Mouse (Mus musculus) liver, adult (tissue): ENCODE measurements around the gene Cdk1.

ENCODE experiments used
- GATA4 ChIP-seq: IDR thresholded peaks from 2 replicates; pipeline ENCODE4 v1.6.1; 2014; ENCODE audit warnings: mild to moderate bottlenecking, low read length; ENCODE audit not compliant: insufficient replicate concordance

Gene Cdk1

DNA sequence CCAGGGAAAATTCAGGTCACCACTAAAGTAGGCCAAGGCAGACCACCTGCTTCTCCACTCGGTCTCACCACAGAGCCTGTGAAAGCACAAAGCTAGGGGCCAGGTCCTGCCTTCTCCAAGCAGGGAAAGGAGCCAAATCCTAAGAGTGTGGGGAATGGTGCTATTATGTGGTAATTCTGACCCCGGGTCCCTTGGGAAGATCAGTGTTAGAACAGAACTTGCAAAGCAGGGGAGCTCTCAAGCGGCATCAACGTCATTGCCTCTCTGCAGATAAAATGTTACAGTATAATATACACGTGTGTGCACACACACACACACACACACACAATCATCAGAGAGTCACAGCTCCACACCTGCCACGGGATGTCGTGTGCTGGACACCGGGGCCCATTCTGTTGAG lies 62.0 kb downstream of the Cdk1 start:
- no peak for TF ChIP-seq GATA4

DNA sequence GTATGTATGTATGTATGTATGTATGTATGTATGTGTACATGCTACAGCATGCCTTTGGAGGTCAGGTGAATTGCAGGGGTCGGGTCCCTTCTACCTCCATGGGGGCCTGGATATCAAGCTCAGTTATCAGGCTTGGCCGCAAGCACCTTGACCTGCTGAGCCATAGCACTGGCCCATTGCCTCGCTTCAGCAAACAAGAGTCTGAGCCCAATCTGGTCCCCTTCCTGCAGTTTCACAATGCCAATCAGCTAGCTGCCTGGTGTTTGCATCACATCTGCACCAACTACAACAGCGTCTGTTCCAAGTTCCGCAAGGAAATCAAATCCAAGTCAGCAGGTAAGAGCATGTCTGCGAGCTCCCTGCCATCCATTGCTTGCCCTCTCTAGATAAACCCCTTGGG lies 64.0 kb downstream of the Cdk1 start:
- peak; percentile 93 for TF ChIP-seq GATA4

DNA sequence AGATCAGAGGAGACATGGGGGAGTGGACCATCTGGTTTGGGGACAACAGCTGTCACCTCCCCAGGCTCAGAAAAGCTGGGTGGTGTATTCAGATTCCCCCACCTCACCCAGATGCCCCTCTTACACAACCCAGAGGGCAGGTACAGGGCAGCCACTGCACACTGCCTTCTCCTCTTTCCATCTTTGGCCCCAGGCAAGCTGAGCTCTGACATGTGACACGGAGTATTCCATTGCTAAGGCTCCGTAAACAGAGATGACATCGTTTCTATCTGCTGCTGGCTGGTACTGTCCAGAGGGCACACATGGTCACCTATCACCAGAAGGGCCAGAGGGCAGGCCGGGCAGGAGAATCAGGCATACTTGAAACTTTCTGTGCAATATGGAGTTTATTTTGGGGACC lies 64.7 kb downstream of the Cdk1 start:
- peak; percentile 14; the same call in 1 of the 2 replicates for TF ChIP-seq GATA4

DNA sequence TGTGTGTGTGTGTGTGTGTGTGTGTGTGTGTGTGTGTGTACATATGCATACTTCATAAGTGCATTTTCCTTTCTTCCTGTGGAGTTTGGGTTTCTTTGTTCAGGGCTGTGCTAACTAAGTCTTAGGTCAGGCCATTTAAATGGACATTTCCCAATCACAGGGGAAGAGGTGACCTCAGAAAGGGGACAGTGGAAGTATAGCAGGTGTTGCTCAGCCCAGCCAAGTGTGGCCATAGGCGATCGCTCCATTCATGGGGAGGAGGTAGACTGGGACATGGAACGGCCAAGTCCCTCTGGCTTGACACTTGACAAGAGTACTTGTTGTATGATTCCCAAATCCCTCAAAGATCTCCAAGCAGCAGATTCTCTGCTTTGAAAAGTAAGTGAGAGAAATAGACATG lies 65.8 kb downstream of the Cdk1 start:
- TF ChIP-seq GATA4 = no peak
